Mouse (Mus musculus): ENCODE measurements around the gene Mier3. TPM values are rescaled to one million over a fixed set of nuclear protein-coding genes. Genes with fewer than 3 reads are reported as not detected.
"Not testable (repeated sequence)": the region's sequence is repeated elsewhere in the genome, so short reads cannot be mapped to it uniquely, and the experiment has no call there.

Gene Mier3
- total RNA-seq, 2 experiments from 2014 or later, result 37.3 to 37.4 TPM

DNA sequence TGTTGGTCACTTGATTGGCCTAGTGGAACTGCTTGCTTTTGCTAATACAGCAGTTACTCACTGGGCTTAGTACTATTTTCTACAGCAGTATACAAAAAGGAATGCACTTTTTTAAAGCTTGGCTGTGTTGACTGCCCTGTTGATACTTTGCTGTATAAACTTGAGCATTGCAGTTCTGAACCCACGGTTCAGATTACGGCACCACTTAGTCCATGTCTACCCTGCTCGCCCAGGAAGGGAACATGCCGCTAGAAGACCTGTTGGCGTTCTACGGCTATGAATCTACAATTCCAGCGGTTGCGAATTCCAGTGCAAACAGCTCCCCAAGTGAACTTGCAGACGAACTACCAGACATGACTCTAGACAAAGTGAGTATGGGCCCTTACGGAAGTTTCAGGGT lies 22.6 kb downstream of the Mier3 start:
- no peak for DNase-seq

DNA sequence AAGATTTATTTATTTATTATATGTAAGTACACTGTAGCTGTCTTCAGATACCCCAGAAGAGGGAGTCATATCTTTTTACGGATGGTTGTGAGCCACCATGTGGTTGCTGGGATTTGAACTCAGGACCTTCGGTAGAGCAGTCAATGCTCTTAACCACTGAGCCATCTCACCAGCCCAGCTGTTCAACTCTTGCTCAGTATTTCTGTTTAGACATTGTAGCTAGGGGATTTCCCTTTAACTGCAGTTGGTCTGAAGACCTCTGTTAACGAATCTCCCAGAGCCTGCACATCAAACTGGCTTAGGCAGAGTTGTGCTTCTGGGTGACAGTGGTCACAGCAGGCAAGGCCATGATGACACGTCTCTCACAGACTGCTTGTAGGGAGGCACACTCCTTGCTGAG lies 23.2 kb downstream of the Mier3 start:
- DNase-seq, result not testable (repeated sequence)

DNA sequence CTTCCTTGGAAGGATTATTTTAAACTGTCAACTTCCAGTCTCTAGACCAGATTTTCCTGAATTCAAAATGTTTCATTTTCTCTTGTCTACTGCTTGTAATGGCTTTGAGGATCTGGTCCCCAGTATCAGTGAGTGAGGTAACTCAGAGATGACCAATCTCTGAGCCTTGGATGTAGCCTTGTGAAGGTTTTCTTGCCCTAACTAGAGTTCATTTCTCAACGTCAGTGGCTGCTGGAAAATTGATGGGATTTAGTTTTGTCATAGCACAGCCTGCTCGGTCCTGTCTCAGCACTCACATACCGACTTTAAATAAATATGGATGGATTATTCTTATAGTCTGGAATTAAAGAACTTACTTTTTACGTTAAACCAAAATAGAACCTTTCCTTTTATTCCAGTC lies 29.8 kb downstream of the Mier3 start:
- DNase-seq, result peak; percentile 11

DNA sequence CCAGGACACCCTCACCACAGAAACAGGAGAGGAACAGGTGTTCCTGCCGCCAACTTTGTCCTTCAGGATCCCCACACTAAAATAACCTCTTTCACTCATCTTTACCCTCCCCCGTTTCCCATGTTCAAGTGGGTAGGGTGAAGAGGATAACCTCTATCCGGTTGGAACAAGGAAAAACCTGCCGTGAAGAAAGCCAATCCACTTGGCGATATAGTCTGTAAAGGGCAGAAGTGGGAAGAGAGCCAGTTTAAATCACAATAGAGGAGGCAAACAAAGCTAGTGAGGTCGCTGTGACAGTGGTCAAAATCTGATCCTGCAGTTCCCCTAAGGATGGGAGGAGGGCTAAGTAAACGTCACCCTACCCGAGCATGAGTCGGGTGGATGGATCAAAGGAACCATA lies 38.9 kb downstream of the Mier3 start:
- no peak for DNase-seq

DNA sequence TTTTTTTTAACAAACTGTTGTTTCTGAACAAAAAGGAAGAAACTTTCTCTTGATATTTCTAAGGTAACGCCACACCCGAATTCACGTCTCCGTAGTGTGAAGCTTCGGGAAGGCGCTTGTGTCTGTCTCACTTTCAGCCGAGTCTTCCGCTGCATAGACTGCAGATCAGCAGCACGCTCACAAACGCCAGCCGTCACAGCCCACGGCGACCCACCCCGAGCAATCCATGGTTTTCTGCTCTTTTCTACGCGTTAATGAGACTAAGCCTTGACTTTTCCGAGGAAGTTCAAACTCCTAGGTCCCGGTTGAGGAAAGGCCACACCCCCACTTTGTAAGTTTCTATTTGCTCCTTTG lies 44.0 kb downstream of the Mier3 start:
- no peak for DNase-seq

DNA sequence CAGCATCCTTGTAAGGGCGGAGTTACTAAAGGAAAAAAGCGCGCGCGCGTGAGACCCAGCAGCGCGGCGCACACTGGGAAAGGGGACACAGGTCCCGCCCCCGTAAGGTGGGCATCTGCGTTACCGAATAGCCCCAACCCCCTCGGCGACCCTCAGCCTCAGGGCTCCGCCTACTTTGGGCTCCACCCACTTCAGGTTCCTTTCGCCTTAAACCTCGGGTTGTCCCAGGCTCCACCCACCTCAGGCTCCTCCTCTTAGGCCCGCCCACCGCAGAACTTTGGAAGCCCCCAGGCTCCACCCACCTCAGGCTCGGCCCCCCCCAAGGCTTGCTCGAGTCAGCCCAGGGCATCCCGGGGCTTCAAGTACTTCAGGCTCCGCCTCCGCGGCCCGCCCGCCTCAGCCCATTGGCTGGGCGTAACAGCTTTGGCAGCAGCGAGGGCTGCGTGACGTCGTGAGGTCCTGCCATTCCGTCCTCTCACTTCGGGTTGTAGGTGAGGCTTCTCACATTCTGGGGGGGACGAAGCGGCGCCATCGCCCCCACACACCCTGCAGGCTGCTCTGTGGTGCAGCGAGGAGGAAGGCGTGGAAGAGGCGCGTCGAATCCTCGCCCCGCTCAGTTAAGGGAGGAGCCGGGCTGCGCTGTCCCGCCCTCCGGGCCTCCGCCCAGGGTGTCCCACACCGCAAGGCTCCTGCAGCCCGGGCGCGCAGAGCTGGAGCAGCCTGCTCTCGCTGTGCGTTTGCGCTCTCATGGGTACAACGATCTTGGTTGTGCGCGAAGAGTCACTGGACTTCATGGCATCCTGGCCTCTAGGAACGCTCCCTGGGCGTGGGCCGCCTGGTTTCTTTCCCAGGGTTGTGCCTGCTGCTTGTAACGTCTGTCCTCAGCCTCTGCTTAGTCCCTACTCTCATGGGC lies 44.6 kb downstream of the Mier3 start:
- DNase-seq, result peak; percentile 98

DNA sequence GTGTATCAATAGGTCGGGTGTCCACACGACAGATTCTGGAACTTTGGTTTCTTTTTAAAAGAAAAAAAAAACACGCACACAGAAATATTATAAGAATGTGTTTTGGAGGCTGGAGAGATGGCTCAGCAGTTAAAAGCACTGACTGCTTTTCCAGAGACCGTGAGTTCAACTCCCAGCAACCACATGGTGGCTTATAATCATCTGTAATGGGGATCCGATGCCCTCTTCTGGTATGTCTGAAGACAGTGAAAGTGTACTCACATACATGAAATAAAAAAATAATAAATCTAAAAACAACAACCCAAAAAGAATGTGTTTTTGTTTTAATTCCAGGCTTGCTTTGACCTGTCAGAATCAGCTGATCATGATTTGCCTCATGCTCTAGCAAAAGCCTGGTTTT lies 46.1 kb downstream of the Mier3 start:
- no peak for DNase-seq

DNA sequence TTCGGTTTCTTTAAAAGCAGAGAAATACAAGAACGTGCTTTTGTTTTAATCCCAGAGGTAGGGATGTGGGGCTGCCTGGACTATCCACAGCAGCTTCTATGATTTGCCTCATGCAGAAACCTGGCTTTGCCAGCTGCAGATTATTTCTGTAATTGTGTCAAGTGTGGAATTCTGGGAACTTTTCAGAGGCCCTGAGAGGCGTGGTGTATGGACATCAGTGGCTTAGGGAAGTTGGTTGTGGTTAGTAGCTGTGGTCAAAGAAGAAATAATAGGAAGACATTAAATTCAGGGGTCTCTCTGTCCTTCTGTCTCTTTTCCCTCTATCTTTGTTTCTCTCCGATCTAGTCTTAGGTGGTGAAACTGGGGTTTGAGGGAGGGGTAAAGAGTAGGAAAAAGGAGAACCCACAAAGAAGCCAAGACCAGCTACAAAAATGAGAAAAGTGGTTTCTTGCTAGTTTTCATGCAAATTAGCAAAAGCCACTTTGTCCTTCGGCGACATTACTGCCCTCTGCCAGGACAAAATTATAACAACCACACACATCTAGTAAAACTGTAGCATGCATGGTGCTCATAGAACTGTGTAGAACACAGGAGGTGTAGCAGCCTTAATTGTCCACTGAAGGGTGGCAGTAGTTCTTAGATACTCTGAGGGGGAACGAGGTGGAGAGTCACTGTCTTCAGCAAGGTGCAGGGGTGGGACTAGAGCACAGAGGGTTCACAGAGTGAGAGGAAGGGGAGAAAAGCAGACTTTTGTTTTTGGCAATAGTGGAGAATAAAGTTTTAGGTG lies 60.6 kb downstream of the Mier3 start:
- DNase-seq, result no peak

DNA sequence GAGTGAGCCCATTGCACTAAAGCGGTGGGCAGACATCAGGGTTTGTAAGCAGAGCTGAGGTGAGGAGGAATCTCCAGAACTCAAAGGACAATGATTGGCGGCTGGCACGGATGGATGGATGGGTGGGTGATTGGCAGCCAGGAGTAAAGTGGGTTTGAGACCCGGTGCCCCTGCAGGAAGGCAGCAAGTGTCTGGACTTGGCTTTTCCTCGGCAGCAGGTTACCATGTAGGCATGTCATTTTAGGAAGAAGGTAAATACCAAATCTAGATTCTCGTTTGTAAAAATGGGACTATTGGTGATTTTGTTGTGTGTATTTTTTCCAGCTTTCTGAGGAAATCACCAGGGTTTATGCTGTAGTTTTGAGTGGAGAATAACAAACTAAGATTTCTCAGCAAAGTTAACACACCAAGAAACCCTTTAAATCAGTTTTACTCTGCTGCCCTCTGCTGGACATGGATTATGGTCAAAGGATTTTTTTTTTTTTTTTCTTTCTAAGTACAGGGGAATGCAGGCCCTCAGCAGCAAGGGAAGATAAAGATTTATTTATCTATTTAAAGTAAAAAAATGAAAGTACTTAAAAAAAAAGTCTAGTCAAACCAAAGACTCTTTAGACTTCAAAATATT lies 61.3 kb downstream of the Mier3 start:
- peak; percentile 76 for DNase-seq

DNA sequence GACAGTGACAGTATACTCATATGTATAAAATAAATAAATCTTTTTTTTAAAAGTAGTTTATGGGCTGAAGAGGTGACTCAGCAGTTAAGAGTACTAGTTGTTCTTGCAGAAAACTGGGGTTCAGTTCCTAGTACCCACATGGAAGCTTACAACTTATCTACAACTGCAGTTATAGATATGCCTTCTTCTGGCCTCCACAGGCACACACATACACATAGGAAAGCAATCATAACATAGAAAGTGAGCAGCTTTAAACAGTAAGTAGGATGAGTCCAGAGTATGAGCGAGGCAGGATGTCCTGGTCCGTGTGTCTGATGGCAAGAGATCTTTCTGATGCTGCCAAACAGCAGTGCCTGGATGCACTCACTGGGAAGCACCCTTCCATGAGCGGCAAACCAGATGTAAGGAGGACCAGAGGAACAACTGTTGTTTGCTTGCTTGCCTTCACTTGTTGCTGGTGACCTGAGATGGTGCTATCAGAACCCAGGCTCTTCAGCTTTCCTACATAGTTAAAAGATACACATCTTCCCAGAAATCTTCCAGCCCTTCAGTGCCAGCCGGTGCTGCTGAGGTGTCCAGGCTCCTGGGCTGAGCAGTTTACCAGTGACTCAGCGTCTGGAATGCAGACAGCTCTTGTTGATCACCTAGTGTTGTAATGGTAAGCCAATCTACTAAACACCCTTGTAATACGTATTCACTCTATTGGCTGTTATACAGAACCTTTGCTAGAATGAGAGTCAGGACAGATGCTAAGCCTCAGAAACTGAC lies 63.6 kb downstream of the Mier3 start:
- no peak for DNase-seq

DNA sequence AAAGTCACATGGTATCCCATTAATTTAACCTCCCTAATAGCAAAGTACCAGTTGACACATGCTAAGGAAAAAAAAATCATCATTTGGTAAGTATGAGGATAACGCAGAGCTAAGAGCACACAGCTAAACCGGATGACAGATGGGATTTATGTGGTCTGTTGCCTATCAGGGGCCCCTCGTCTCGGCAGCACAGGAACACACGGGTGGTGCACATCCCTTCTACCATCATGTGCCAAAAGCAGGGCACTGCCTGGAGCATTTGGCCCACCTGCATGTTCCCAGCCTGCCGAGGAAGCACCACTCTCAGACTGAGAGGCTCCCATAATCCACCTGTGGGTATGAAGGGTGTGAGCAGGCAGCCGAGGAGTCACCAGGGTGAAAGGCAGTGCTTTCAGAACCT lies 64.4 kb downstream of the Mier3 start:
- DNase-seq, result no peak

DNA sequence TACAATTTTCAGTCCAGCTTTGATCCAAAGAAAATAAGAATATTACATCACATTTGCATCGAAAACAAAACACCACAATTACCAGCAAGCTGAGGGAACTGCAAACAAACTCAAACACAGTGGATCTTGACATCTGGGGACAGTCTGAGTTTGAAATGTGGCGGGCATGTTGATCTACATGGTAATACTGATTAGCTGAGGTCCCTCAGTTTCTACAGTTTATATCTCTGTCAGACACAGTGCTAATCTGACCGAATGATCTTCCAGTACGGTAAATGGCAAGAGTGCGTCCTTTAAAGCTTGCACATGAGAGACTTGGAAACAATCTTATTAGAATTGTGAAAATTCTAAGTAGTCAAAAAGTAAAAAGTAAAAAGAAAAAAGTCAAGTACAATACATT lies 66.1 kb downstream of the Mier3 start:
- DNase-seq, result no peak

DNA sequence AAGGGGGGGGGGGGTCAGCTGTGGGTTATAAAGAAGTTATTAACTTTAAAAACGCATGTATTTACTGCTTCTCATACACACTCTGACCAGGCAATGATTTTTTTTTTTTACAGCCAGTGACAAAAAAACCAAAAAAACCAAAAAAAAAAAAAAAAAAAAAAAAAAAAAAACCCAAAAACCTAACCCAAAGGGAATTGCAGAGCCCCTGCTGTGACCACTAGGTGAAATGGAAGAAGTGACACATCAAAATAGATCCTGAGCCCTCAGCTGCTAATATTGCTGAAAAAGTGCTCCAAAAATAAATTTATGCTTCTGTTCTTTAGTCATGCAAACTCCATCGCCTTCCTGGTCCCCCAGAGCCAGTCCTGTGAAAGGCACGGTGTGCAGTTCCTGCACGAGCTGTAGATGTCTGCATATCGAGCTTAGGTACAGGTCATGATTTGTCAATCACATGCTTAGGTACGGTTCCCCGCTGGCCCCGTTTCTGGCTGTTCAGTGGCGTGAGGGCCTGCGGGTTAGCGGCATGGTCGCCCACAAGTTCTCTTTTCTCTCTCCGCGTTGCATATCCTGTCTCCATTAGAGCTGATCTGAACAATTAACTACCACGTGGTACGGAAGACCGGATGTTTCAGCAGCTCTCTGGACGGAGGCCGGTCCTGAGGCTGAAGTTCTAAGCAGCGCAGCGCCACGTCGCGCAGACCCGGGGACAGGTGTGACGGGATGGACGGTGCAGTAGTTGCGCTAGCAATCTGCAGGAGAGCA lies 67.7 kb downstream of the Mier3 start:
- DNase-seq, result no peak

DNA sequence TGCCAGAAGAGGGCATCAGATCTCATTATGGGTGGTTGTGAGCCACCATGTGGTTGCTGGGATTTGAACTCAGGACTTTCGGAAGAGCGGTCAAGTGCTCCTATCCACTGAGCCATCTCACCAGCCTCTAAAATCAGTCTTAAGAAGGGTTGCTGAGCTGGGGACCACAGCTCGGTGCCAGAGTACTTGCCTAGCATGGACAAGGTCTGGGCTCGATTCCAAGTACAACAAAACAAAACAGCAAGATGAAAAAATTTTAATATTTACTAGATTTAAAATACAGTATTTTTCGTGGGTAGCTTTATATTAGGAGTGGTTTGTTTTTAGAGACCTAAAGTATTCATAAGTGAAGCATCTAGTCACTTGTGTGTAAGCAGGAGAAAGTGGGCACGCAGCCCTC lies 72.5 kb downstream of the Mier3 start:
- DNase-seq, result no peak

DNA sequence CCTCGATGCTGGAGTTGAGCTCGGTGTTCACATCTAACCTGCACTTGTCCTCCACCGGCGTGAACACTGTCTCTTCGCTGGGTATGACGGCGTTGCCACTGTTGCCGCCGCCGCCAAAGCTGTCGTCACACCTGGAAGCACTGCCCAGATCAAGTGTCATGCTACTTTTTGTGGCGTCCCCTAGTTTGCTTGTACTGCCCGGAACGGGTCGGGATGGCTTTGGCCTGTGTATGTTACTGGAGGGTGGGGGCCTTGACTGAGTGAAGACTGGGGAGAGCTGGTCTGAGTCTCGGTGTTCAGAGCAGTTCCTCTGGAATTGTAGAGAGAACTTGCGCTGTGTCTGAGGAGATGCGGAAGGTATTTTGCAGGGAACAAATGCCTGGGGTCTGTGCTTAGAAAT lies 74.6 kb downstream of the Mier3 start:
- no peak for DNase-seq

DNA sequence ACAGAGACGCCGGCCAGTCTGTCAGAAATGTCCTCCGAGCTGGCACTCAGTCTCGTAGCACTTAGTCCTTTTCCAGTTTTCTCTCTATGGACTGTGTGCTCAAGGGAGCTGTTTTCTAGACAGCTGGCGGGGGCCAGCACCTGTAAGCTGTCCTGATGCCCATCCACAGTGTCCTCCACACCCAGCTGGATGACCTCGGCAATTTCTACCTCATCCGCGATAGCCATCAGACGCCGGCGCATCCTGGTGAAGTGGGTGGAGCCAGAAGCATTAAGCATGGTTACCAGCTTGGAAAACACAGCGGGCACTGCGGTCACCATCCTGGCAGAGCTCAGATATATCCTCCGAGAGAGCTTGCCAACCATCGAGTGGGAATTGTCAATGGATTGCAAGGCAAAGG lies 75.2 kb downstream of the Mier3 start:
- no peak for DNase-seq

DNA sequence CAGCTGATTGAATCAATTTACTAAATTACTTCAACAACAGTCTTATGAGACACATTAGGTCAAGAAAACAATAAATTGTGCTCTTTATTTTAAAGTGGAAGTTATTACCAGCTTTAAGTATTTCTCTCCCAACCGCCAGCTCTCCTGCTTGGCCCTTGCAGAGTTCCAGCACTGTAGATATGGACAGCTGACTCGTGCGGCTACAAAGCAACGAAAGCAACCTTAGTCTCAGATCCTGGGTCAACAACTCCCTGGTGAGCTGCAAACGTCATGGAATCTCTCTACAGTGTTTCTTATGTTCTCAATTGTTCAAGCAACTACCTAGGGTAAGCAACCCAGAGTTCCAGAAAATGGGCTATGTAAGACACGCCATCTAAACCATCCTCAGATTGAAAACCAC lies 76.2 kb downstream of the Mier3 start:
- DNase-seq, result no peak

DNA sequence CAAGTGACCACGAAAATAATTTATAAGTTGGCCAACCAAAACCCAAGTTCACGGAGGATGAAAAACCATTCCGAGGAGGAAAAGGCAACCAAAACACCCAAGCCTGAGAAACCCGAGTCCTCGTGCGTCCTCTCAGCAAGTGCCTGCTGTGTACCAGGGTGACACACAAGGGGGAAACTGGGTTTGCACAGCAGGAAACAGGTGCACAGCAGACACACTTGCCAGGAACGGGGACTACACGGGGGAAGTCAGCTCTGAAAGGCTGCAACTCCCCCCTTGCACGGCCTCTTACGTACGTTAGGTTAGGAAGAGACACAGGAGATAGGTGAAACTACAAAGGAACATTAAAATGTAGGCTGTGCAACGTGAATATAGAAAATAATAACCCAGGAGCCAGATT lies 81.7 kb downstream of the Mier3 start:
- no peak for DNase-seq

Data from adrenal gland, postnatal 10 days (tissue).